Mouse (Mus musculus) C2C12 (cell line): ENCODE measurements around the gene Gm19684.
"Not testable (repeated sequence)": the region's sequence is repeated elsewhere in the genome, so short reads cannot be mapped to it uniquely, and the experiment has no call there.

Experiments used
- CTCF ChIP-seq: IDR thresholded peaks from one replicate; pipeline ENCODE4 v1.5.1; 2011; ENCODE audit not compliant: control insufficient read depth, insufficient read depth, insufficient read length
- MAX ChIP-seq: IDR thresholded peaks from one replicate; pipeline ENCODE4 v1.6.1; 2011; ENCODE audit warnings: mild to moderate bottlenecking, control low read depth
- MYOD1 ChIP-seq: IDR thresholded peaks from one replicate; pipeline ENCODE4 v1.6.1; 2011; ENCODE audit warnings: low read depth; ENCODE audit not compliant: control insufficient read depth, insufficient read length
- MYOG ChIP-seq: IDR thresholded peaks from one replicate; pipeline ENCODE4 v1.6.1; 2011; ENCODE audit not compliant: control insufficient read depth, insufficient read length; ENCODE audit errors: extremely low read depth

GRCm38 (mm10) chr17:36092520-36092919, 29.0 kb upstream of the Gm19684 start:
- not testable (repeated sequence) for TF ChIP-seq CTCF, MYOG, MAX, MYOD1
